8 mouse cellular contexts compared by ENCODE assay signal in genomic region chr12:111813111-111813765, GRCm38 (mm10). TPM values are rescaled to one million over a fixed set of nuclear protein-coding genes. Genes with fewer than 3 reads are reported as not detected.
DNase-seq lines count a peak whose midpoint lies in the region; ATAC-seq and TF ChIP-seq lines count a peak whose summit lies in the region.

No protein-coding gene starts in this region.

- peak overlapping the region; percentile 15; the same call in 1 of the 2 replicates for H3K27ac ChIP-seq in heart, embryonic 12.5 days (ENCODE audit: poor library complexity, severe bottlenecking)
- no peak overlapping the region for H3K27ac ChIP-seq in embryonic facial prominence, embryonic 11.5 days (replicated peaks; ENCODE audit: low read depth, low read length)
- H3K27ac ChIP-seq in intestine, embryonic 14.5 days (ENCODE audit: low read depth), result no peak overlapping the region
- H3K27ac ChIP-seq in midbrain, embryonic 10.5 days (replicated peaks), result peak overlapping the region; percentile 87

- no peaks in the 10 kb centered on the region for H3K27me3 ChIP-seq in heart, embryonic 12.5 days (replicated peaks)
- H3K27me3 ChIP-seq in G1E (ENCODE audit: insufficient read depth, low read length), result no peaks in the 10 kb centered on the region
- H3K27me3 ChIP-seq in embryonic facial prominence, embryonic 11.5 days (ENCODE audit: control insufficient read depth, insufficient read depth, low read length), result no peaks in the 10 kb centered on the region
- H3K27me3 ChIP-seq in intestine, embryonic 14.5 days (replicated peaks; ENCODE audit: control insufficient read depth, insufficient read depth, low read length), result no peaks in the 10 kb centered on the region
- no peaks in the 10 kb centered on the region for H3K27me3 ChIP-seq in midbrain, embryonic 10.5 days (ENCODE audit: low read depth, poor library complexity, severe bottlenecking)

- peak overlapping the region; percentile 81 for H3K9ac ChIP-seq in heart, embryonic 12.5 days
- H3K9ac ChIP-seq in embryonic facial prominence, embryonic 11.5 days (replicated peaks; ENCODE audit: low read length), result peak overlapping the region; percentile 65
- H3K9ac ChIP-seq in intestine, embryonic 14.5 days (ENCODE audit: low read length), result peak overlapping the region; percentile 65

- H3K36me3 ChIP-seq in heart, embryonic 12.5 days, result peaks cover 17% of the 10 kb centered on the region
- peaks cover 73% of the 10 kb centered on the region for H3K36me3 ChIP-seq in G1E (replicated peaks)
- no peaks in the 10 kb centered on the region; the same call in none of the 2 replicates for H3K36me3 ChIP-seq in embryonic facial prominence, embryonic 11.5 days (replicated peaks; ENCODE audit: control insufficient read depth, insufficient read depth, low read depth, low read length)
- H3K36me3 ChIP-seq in intestine, embryonic 14.5 days (ENCODE audit: control insufficient read depth, insufficient read depth, low read length), result peaks cover 15% of the 10 kb centered on the region
- peaks cover 35% of the 10 kb centered on the region for H3K36me3 ChIP-seq in midbrain, embryonic 10.5 days

- WGBS in heart, embryonic 12.5 days, result 6% methylated on average over 27 of the region's 27 CpGs
- 4% methylated on average over 27 of the region's 27 CpGs for WGBS in embryonic facial prominence, embryonic 11.5 days
- 3% methylated on average over 27 of the region's 27 CpGs for WGBS in intestine, embryonic 14.5 days
- WGBS in midbrain, embryonic 10.5 days, result 5% methylated on average over 27 of the region's 27 CpGs

- H3K4me2 ChIP-seq in heart, embryonic 12.5 days, result peak overlapping the region; percentile 93
- H3K4me2 ChIP-seq in embryonic facial prominence, embryonic 11.5 days (ENCODE audit: low read depth, low read length), result peak overlapping the region; percentile 82
- peak overlapping the region; percentile 89 for H3K4me2 ChIP-seq in intestine, embryonic 14.5 days (ENCODE audit: low read length)

- no peaks in the 10 kb centered on the region for H3K9me3 ChIP-seq in heart, embryonic 12.5 days (replicated peaks)
- no peaks in the 10 kb centered on the region for H3K9me3 ChIP-seq in G1E (replicated peaks)
- no peaks in the 10 kb centered on the region for H3K9me3 ChIP-seq in embryonic facial prominence, embryonic 11.5 days (replicated peaks; ENCODE audit: control insufficient read depth, low read length)
- no peaks in the 10 kb centered on the region for H3K9me3 ChIP-seq in intestine, embryonic 14.5 days (ENCODE audit: control insufficient read depth, low read length)
- no peaks in the 10 kb centered on the region for H3K9me3 ChIP-seq in midbrain, embryonic 10.5 days (replicated peaks)

- H3K4me1 ChIP-seq in heart, embryonic 12.5 days (replicated peaks), result peaks cover 56% of the 10 kb centered on the region
- peaks cover 87% of the 10 kb centered on the region for H3K4me1 ChIP-seq in G1E (ENCODE audit: insufficient read depth, low read depth, low read length)
- peaks cover 6% of the 10 kb centered on the region for H3K4me1 ChIP-seq in embryonic facial prominence, embryonic 11.5 days (ENCODE audit: control insufficient read depth, insufficient read depth, low read length)
- peaks cover 37% of the 10 kb centered on the region for H3K4me1 ChIP-seq in intestine, embryonic 14.5 days (replicated peaks; ENCODE audit: control insufficient read depth, insufficient read depth, low read length)
- peaks cover 60% of the 10 kb centered on the region for H3K4me1 ChIP-seq in midbrain, embryonic 10.5 days

- no peak for ATAC-seq in heart, embryonic 12.5 days (ENCODE audit: insufficient number of reproducible peaks, low FRiP score)
- no peak for ATAC-seq in G1E (ENCODE audit: extremely low read depth, insufficient number of reproducible peaks, low FRiP score, poor library complexity, severe bottlenecking)
- 0 out of 2 replicates have a peak, but pooled peaks have one; percentile 0 for ATAC-seq in embryonic facial prominence, embryonic 11.5 days (replicated peaks; ENCODE audit: insufficient number of reproducible peaks, low FRiP score, low TSS enrichment, low read depth)
- peak; percentile 0; the same call in 1 of the 2 replicates for ATAC-seq in intestine, embryonic 14.5 days (replicated peaks; ENCODE audit: low FRiP score, low TSS enrichment, low read depth)

- TF ChIP-seq CTCF in G1E (IDR thresholded peaks at IDR 0.05; ENCODE audit: low read depth, low read length), result no peak

- peak overlapping the region; percentile 77 for H3K4me3 ChIP-seq in heart, embryonic 12.5 days
- peak overlapping the region; percentile 75 for H3K4me3 ChIP-seq in G1E (ENCODE audit: low read depth, low read length)
- H3K4me3 ChIP-seq in embryonic facial prominence, embryonic 11.5 days (ENCODE audit: low read depth, low read length), result peak overlapping the region; percentile 51
- H3K4me3 ChIP-seq in intestine, embryonic 14.5 days (ENCODE audit: low read depth, low read length), result peak overlapping the region; percentile 71
- peak overlapping the region; percentile 87 for H3K4me3 ChIP-seq in midbrain, embryonic 10.5 days

- no peak for DNase-seq in heart, adult 9 months (ENCODE audit: low spot score in 2 of 2)
- DNase-seq in G1E (ENCODE audit: low spot score), result peak; percentile 42
- no peak for DNase-seq in embryonic facial prominence, embryonic 11.5 days (ENCODE audit: low spot score)
- DNase-seq in intestine, embryonic 14.5 days (ENCODE audit: low spot score), result no peak
- DNase-seq in midbrain, embryonic 10.5 days (ENCODE audit: low spot score), result no peak
- no peak for DNase-seq in yolk sac, embryonic 10.5 days (ENCODE audit: low spot score)
- DNase-seq in layer of hippocampus, adult 8-10 months (ENCODE audit: low spot score in 2 of 2), result no peak

RNA-seq across cellular contexts. Expression of gene Xrcc3, which starts 0.4 kb away (rescaled TPM):
- 6.1 and 8.1 TPM in 2 replicates for polyA plus RNA-seq in heart, embryonic 12.5 days (2016; fragmentation: Nextera tagmentation; extraction: Ambion mirVana)
- total RNA-seq in G1E (2014; fragmentation: Nextera tagmentation), result 18.3 and 26.0 TPM in 2 replicates
- 10.8 and 16.1 TPM in 2 replicates for total RNA-seq in G1E (2017)
- polyA plus RNA-seq in G1E (2012), result 13.5 and 21.7 TPM in 2 replicates
- polyA plus RNA-seq in embryonic facial prominence, embryonic 11.5 days (2014; fragmentation: Nextera tagmentation; extraction: Ambion mirVana), result 12.7 and 15.9 TPM in 2 replicates
- 14.6 and 16.3 TPM in 2 replicates for polyA plus RNA-seq in intestine, embryonic 14.5 days (2014; fragmentation: Nextera tagmentation; extraction: Ambion mirVana)
- 16.7 and 18.2 TPM in 2 replicates for polyA plus RNA-seq in midbrain, embryonic 10.5 days (2016; fragmentation: Nextera tagmentation; extraction: Ambion mirVana)
- total RNA-seq in layer of hippocampus, adult 8-10 months (2022), result 1 to 10 TPM; 3.7 to 5.2 (median 4.5) TPM

RNA-seq across cellular contexts. Expression of gene Zfyve21, which starts 0.7 kb away (rescaled TPM):
- 70.6 and 71.9 TPM in 2 replicates for polyA plus RNA-seq in heart, embryonic 12.5 days (2016; fragmentation: Nextera tagmentation; extraction: Ambion mirVana)
- 13.8 and 21.1 TPM in 2 replicates for total RNA-seq in G1E (2014; fragmentation: Nextera tagmentation)
- total RNA-seq in G1E (2017), result 32.5 and 33.9 TPM in 2 replicates
- polyA plus RNA-seq in G1E (2012), result 13.9 and 14.8 TPM in 2 replicates
- 70.7 and 73.1 TPM in 2 replicates for polyA plus RNA-seq in embryonic facial prominence, embryonic 11.5 days (2014; fragmentation: Nextera tagmentation; extraction: Ambion mirVana)
- polyA plus RNA-seq in intestine, embryonic 14.5 days (2014; fragmentation: Nextera tagmentation; extraction: Ambion mirVana), result 160 and 164 TPM in 2 replicates
- 75.3 and 79.2 TPM in 2 replicates for polyA plus RNA-seq in midbrain, embryonic 10.5 days (2016; fragmentation: Nextera tagmentation; extraction: Ambion mirVana)
- 10 to 100 TPM; 21.5 to 26.5 (median 23.9) TPM for total RNA-seq in layer of hippocampus, adult 8-10 months (2022)

RNA-seq across cellular contexts. Expression of gene Klc1, which starts 54.6 kb away (rescaled TPM):
- 113 and 117 TPM in 2 replicates for polyA plus RNA-seq in heart, embryonic 12.5 days (2016; fragmentation: Nextera tagmentation; extraction: Ambion mirVana)
- total RNA-seq in G1E (2014; fragmentation: Nextera tagmentation), result 53.9 and 57.2 TPM in 2 replicates
- total RNA-seq in G1E (2017), result 68.2 and 70.6 TPM in 2 replicates
- 65.0 and 68.9 TPM in 2 replicates for polyA plus RNA-seq in G1E (2012)
- polyA plus RNA-seq in embryonic facial prominence, embryonic 11.5 days (2014; fragmentation: Nextera tagmentation; extraction: Ambion mirVana), result 132 and 143 TPM in 2 replicates
- 109 and 121 TPM in 2 replicates for polyA plus RNA-seq in intestine, embryonic 14.5 days (2014; fragmentation: Nextera tagmentation; extraction: Ambion mirVana)
- polyA plus RNA-seq in midbrain, embryonic 10.5 days (2016; fragmentation: Nextera tagmentation; extraction: Ambion mirVana), result 189 and 265 TPM in 2 replicates
- total RNA-seq in layer of hippocampus, adult 8-10 months (2022), result 100 to 1,000 TPM; 630 to 651 (median 634) TPM

Comparison
In these comparisons a context has a peak if more than half of its experiments do, and no peak if none do; other contexts are left out.
1. ATAC-seq: peak in embryonic facial prominence, embryonic 11.5 days (single experiment) and intestine, embryonic 14.5 days (single experiment); none in heart, embryonic 12.5 days (single experiment) and G1E (single experiment).
2. H3K27ac ChIP-seq: peak in heart, embryonic 12.5 days (single experiment) and midbrain, embryonic 10.5 days (single experiment); none in embryonic facial prominence, embryonic 11.5 days (single experiment) and intestine, embryonic 14.5 days (single experiment).
3. Peak in every context shown above with its lines, with median percentiles within 50 percentile points of each other: H3K4me2 ChIP-seq, H3K4me3 ChIP-seq and H3K9ac ChIP-seq.